Mouse (Mus musculus) midbrain, embryonic 11.5 days (tissue): Measurements from ENCODE around the gene Ms4a2. TPM values are rescaled to one million over a fixed set of nuclear protein-coding genes. Genes with fewer than 3 reads are reported as not detected.

Source experiments
- ATAC-seq: fragments of 200-750 bp; cut with Nextera tagmentation; 2 replicates; pipeline ENCODE4 v1.8.0; 2017; ENCODE audit warnings: moderate TSS enrichment, moderate library complexity; ENCODE audit not compliant: low FRiP score
- DNase-seq: peaks from one replicate; pipeline ENCODE4 v3.0.0; 2015; ENCODE audit warnings: low spot score; ENCODE audit errors: missing footprints
- H3K27ac ChIP-seq: fragments of 300-500 bp; sonication (generic); 2 replicates; pipeline ENCODE4 v1.5.1; 2014; ENCODE audit warnings: low read depth, low read length
- H3K27me3 ChIP-seq: fragments of 300-500 bp; sonication (generic); 2 replicates; pipeline ENCODE4 v1.6.1; 2014; ENCODE audit warnings: mild to moderate bottlenecking, low read length, moderate library complexity, mixed read lengths; ENCODE audit not compliant: control insufficient read depth, insufficient read depth
- H3K36me3 ChIP-seq: fragments of 300-500 bp; sonication (generic); 2 replicates; pipeline ENCODE4 v1.6.1; 2014; ENCODE audit warnings: mild to moderate bottlenecking, low read length, moderate library complexity, mixed read lengths; ENCODE audit not compliant: control insufficient read depth, insufficient read depth
- H3K4me1 ChIP-seq: fragments of 300-500 bp; sonication (generic); 2 replicates; pipeline ENCODE4 v1.6.1; 2014; ENCODE audit warnings: low read length; ENCODE audit not compliant: control insufficient read depth, insufficient read depth
- H3K4me2 ChIP-seq: fragments of 300-500 bp; sonication (generic); 2 replicates; pipeline ENCODE4 v1.6.1; 2014; ENCODE audit warnings: mild to moderate bottlenecking, moderate library complexity
- H3K4me3 ChIP-seq: fragments of 300-500 bp; sonication (generic); 2 replicates; pipeline ENCODE4 v1.5.1; 2014; ENCODE audit warnings: low read depth, low read length
- H3K9ac ChIP-seq: fragments of 300-500 bp; sonication (generic); 2 replicates; pipeline ENCODE4 v1.6.1; 2014; ENCODE audit warnings: low read length
- H3K9me3 ChIP-seq: fragments of 300-500 bp; sonication (generic); 2 replicates; pipeline ENCODE4 v1.6.1; 2016; ENCODE audit warnings: low read length; ENCODE audit not compliant: control insufficient read depth
- WGBS: fragments of 180-500 bp; shearing (Covaris S2); extraction: QIAGEN DNeasy Blood & Tissue Kit; methylation state at CpG from one replicate; pipeline ENCODE4 v1.1.7; 2014; 5-methylcytosine and 5-hydroxymethylcytosine counted together
- polyA plus RNA-seq: library from polyadenylated mRNA; unstranded; fragments of >200 nt; fragmentation: Nextera tagmentation; extraction: Ambion mirVana; gene quantifications from 2 replicates; pipeline ENCODE4 v1.2.1, GENCODE M21; 2014

The Ms4a2 gene
- polyA plus RNA-seq, 1 experiment from 2014 or later = not detected

DNA sequence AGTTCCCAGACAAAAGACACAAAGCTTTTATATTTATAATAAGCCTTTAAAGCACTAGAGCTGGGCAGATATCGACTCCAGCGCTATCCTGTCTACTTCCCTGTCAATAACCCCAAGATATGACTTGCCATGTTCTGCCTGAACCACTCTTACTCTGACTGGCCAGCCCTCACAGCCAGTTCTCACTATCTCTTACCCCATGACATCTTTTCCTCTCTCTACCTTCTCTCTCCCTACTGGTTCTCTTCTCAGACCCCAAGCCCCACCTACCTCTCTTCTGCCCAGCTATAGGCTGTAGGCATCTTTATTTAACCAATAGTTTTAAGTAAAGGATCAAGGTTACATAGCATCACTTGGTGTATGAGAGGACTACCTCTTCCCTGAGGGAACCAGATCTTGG is 10.8 kb upstream of the Ms4a2 start:
- no peaks in the 10 kb centered on the region for H3K9me3 ChIP-seq
- H3K4me1 ChIP-seq = no peaks in the 10 kb centered on the region
- H3K36me3 ChIP-seq = no peaks in the 10 kb centered on the region
- H3K27me3 ChIP-seq = no peaks in the 10 kb centered on the region
- no peak overlapping the region for H3K4me3 ChIP-seq
- ATAC-seq (no peak), DNase-seq (no peak)
- 84% methylated on average over 2 of the region's 2 CpGs for WGBS
- no peak overlapping the region for H3K9ac ChIP-seq
- no peak overlapping the region for H3K27ac ChIP-seq
- H3K4me2 ChIP-seq = no peak overlapping the region

- DNase-seq (no peak), ATAC-seq (no peak)
- Histone ChIP-seq H3K36me3 (no peaks in the 10 kb centered on the region), H3K9me3 (no peaks in the 10 kb centered on the region), H3K9ac (no peak overlapping the region), H3K4me2 (no peak overlapping the region), H3K4me3 (no peak overlapping the region), H3K4me1 (no peaks in the 10 kb centered on the region), H3K27ac (no peak overlapping the region), H3K27me3 (no peaks in the 10 kb centered on the region)
- WGBS = 91% methylated on average over 1 of the region's 1 CpGs
Measured at GRCm38 (mm10) chr19:11633732-11634131, 10.2 kb upstream of the Ms4a2 start.

DNA sequence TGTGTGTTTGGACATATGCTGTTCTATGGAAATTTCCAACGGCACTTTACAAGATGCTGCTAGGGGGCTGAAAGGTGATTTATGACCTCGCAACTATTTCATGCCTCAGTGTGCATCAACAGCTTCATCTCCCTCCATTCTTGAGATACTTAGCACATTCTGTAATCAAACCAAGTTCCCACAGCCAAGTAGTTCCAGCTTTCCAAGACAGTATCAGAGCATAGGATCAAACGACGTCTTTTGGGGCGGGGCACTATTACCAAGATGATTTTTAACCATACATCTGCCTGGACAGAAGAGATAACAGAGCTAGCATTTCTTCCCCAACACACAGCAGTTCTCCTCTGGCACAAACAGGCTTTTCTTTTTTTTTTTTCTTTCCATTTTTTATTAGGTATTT is 1.7 kb upstream of the Ms4a2 start:
- 90% methylated on average over 5 of the region's 5 CpGs for WGBS
- no peak for ATAC-seq

GRCm38 (mm10) chr19:11624800-11625199 is 1.3 kb upstream of the Ms4a2 start:
- H3K27me3 ChIP-seq = no peaks in the 10 kb centered on the region
- no peak overlapping the region for H3K4me3 ChIP-seq
- H3K36me3 ChIP-seq = no peaks in the 10 kb centered on the region
- ATAC-seq (no peak), DNase-seq (no peak)
- no peak overlapping the region for H3K4me2 ChIP-seq
- no peaks in the 10 kb centered on the region for H3K9me3 ChIP-seq
- no peaks in the 10 kb centered on the region for H3K4me1 ChIP-seq
- no peak overlapping the region for H3K9ac ChIP-seq
- H3K27ac ChIP-seq = no peak overlapping the region

More for the DNA sequence above, 1.7 kb upstream of the Ms4a2 start:
- H3K9me3 ChIP-seq = no peaks in the 10 kb centered on the region
- no peak for DNase-seq
- H3K4me1 ChIP-seq = no peaks in the 10 kb centered on the region
- no peak overlapping the region for H3K4me3 ChIP-seq
- no peaks in the 10 kb centered on the region for H3K36me3 ChIP-seq
- no peak overlapping the region for H3K27ac ChIP-seq
- H3K9ac ChIP-seq = no peak overlapping the region
- no peak overlapping the region for H3K4me2 ChIP-seq
- H3K27me3 ChIP-seq = no peaks in the 10 kb centered on the region

GRCm38 (mm10) chr19:11617983-11618382 is 5.5 kb downstream of the Ms4a2 start:
- Histone ChIP-seq H3K4me2 (no peak overlapping the region), H3K36me3 (no peaks in the 10 kb centered on the region), H3K27ac (no peak overlapping the region), H3K4me1 (no peaks in the 10 kb centered on the region), H3K9ac (no peak overlapping the region), H3K4me3 (no peak overlapping the region), H3K9me3 (no peaks in the 10 kb centered on the region), H3K27me3 (no peaks in the 10 kb centered on the region)
- ATAC-seq (no peak), DNase-seq (no peak)

GRCm38 (mm10) chr19:11614805-11615204 is 8.7 kb downstream of the Ms4a2 start:
- no peak overlapping the region for H3K4me2 ChIP-seq
- no peak overlapping the region for H3K4me3 ChIP-seq
- 75% methylated on average over 2 of the region's 2 CpGs for WGBS
- ATAC-seq = no peak
- no peaks in the 10 kb centered on the region for H3K36me3 ChIP-seq
- no peak overlapping the region for H3K27ac ChIP-seq
- H3K4me1 ChIP-seq = no peaks in the 10 kb centered on the region
- no peak overlapping the region for H3K9ac ChIP-seq
- H3K9me3 ChIP-seq = no peaks in the 10 kb centered on the region
- DNase-seq = no peak
- no peaks in the 10 kb centered on the region for H3K27me3 ChIP-seq

DNA sequence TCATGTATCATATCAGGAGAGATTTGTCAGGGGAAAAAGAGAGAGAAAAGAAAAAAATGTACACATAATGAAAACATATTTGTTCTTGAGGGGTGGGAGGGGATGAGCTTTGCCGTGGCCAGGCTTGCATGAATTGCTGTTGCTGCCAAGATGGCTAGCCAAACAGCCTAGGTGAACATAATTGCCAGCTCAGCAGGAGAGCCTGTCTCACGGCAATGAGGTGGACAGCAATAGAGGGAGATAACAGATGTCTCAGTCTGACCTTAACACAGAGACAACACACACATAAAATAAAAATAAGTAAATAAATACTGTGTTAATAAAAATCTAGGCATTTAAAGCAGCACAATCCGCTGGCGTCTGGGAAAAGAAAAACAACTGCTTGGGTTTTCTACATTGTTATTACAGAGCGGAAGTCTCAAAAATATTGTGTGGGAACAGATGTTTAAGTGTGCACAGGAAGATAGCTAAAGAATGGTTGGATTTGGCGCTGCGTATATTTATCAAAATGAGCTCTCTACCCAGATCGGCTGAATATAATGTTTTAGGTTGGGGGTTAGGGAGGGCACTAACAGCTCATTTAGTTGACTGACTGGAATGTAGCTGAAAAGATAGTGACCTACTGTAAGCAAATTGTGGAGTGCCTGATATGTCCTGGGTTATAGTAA is 9.6 kb downstream of the Ms4a2 start:
- no peaks in the 10 kb centered on the region for H3K9me3 ChIP-seq
- H3K9ac ChIP-seq = no peak overlapping the region
- H3K4me3 ChIP-seq = no peak overlapping the region
- no peak overlapping the region for H3K27ac ChIP-seq
- no peaks in the 10 kb centered on the region for H3K27me3 ChIP-seq
- WGBS = 84% methylated on average over 8 of the region's 8 CpGs
- ATAC-seq (no peak), DNase-seq (no peak)
- H3K4me1 ChIP-seq = no peaks in the 10 kb centered on the region
- no peak overlapping the region for H3K4me2 ChIP-seq
- no peaks in the 10 kb centered on the region for H3K36me3 ChIP-seq

- H3K9ac ChIP-seq = no peak overlapping the region
- DNase-seq (no peak), ATAC-seq (no peak)
- H3K27me3 ChIP-seq = no peaks in the 10 kb centered on the region
- no peaks in the 10 kb centered on the region for H3K36me3 ChIP-seq
- no peak overlapping the region for H3K27ac ChIP-seq
- H3K4me3 ChIP-seq = no peak overlapping the region
- H3K9me3 ChIP-seq = no peaks in the 10 kb centered on the region
- WGBS = 97% methylated on average over 1 of the region's 1 CpGs
- H3K4me1 ChIP-seq = no peaks in the 10 kb centered on the region
- no peak overlapping the region for H3K4me2 ChIP-seq
Measured at GRCm38 (mm10) chr19:11613084-11613483, 10.4 kb downstream of the Ms4a2 start.

DNA sequence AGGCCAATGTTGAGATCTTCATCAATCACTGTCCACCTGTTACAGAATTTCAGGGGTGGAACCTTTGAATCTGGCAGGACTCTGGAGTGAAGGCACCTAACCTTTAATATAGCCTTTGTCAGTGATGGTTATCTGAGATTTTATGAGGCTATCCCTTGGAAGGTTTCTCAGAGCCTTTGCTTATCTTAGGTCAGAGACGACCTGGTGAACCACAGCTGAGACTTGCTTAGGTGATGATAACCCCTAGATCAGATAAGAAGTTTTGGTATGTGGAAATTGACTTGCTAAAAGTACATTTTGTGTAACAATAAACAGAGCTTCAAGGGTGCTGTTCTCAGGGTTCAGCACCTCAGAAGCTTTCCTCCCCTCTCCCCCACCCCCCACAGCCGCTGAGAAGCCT is 11.2 kb downstream of the Ms4a2 start:
- no peak overlapping the region for H3K4me2 ChIP-seq
- no peaks in the 10 kb centered on the region for H3K36me3 ChIP-seq
- no peaks in the 10 kb centered on the region for H3K27me3 ChIP-seq
- DNase-seq (no peak), ATAC-seq (no peak)
- no peak overlapping the region for H3K27ac ChIP-seq
- H3K4me3 ChIP-seq = no peak overlapping the region
- H3K9me3 ChIP-seq = no peaks in the 10 kb centered on the region
- no peaks in the 10 kb centered on the region for H3K4me1 ChIP-seq
- WGBS = 79% methylated on average over 2 of the region's 2 CpGs
- no peak overlapping the region for H3K9ac ChIP-seq
